10 mouse cellular contexts compared by ENCODE assay signal in genomic region chr5:148908191-148909056, GRCm38 (mm10). TPM values are rescaled to one million over a fixed set of nuclear protein-coding genes. Genes with fewer than 3 reads are reported as not detected.
DNase-seq lines count a peak whose midpoint lies in the region; ATAC-seq and TF ChIP-seq lines count a peak whose summit lies in the region.
"Had no signal": no experiment of that assay in that cellular context is flagged by ENCODE, and none has a peak within 500 bp of the region (broad histone marks: within the 10 kb centered on the region; RNA-seq: fewer than 3 reads in every experiment).

No protein-coding gene starts in this region.

- no peak for ATAC-seq in forebrain, embryonic 14.5 days
- 0 out of 2 replicates have a peak, but pooled peaks have one; percentile 5 for ATAC-seq in limb, embryonic 14.5 days (ENCODE audit: low FRiP score, low read depth)
- ATAC-seq in neural tube, embryonic 12.5 days (ENCODE audit: low FRiP score, low read depth): peak; percentile 57; the same call in 1 of the 2 replicates
- ATAC-seq: inflammation-experienced regulatory T-cells, adult 6 months had no signal

- peak overlapping the region; percentile 9; the same call in 1 of the 2 replicates for H3K27ac ChIP-seq in forebrain, embryonic 14.5 days (ENCODE audit: low read depth, low read length)
- no peak overlapping the region for H3K27ac ChIP-seq in limb, embryonic 14.5 days (replicated peaks; ENCODE audit: low read depth, low read length)
- no peak overlapping the region; the same call in 1 of the 2 replicates for H3K27ac ChIP-seq in neural tube, embryonic 12.5 days
- H3K27ac ChIP-seq: lung, embryonic 15.5 days had no signal

- peaks cover 37% of the 10 kb centered on the region for H3K36me3 ChIP-seq in forebrain, embryonic 14.5 days (ENCODE audit: control insufficient read depth, insufficient read depth, low read length)
- peaks cover 25% of the 10 kb centered on the region for H3K36me3 ChIP-seq in limb, embryonic 14.5 days (ENCODE audit: control insufficient read depth, insufficient read depth, low read length)
- peaks cover 31% of the 10 kb centered on the region for H3K36me3 ChIP-seq in neural tube, embryonic 12.5 days

- peak; percentile 15 for DNase-seq in left cerebral cortex, postnatal 4 days
- no peak for DNase-seq in left cerebral cortex, adult 9 months (ENCODE audit: low spot score in 2 of 2)
- DNase-seq in forebrain, embryonic 14.5 days (ENCODE audit: low spot score): no peak
- DNase-seq in limb, embryonic 14.5 days (ENCODE audit: low spot score): no peak
- no peak for DNase-seq in adrenal gland, adult (ENCODE audit: inconsistent age in 2 of 2, low spot score in 1 of 2)
- DNase-seq in adrenal gland, adult 2 months: no peak
- no peak for DNase-seq in spleen, adult 18-20 months

- H3K9me3 ChIP-seq in forebrain, embryonic 14.5 days (replicated peaks; ENCODE audit: control insufficient read depth, low read length): no peaks in the 10 kb centered on the region
- H3K9me3 ChIP-seq in limb, embryonic 14.5 days (ENCODE audit: control insufficient read depth, low read length): no peaks in the 10 kb centered on the region
- H3K9me3 ChIP-seq in neural tube, embryonic 12.5 days: no peaks in the 10 kb centered on the region
- H3K9me3 ChIP-seq: lung, embryonic 15.5 days had no signal

- no peak for TF ChIP-seq POLR2A in limb, embryonic 14.5 days (IDR thresholded peaks at IDR 0.05; ENCODE audit: borderline replicate concordance, extremely low read depth, insufficient read depth, insufficient read length)

- no peak overlapping the region for H3K4me3 ChIP-seq in forebrain, embryonic 14.5 days (ENCODE audit: low read depth, low read length)
- H3K4me3 ChIP-seq in limb, embryonic 14.5 days (replicated peaks; ENCODE audit: low read length): no peak overlapping the region
- H3K4me3 ChIP-seq in neural tube, embryonic 12.5 days: no peak overlapping the region
- H3K4me3 ChIP-seq: lung, embryonic 15.5 days had no signal

- H3K27me3 ChIP-seq in forebrain, embryonic 14.5 days (replicated peaks; ENCODE audit: control insufficient read depth, insufficient read depth, low read length): no peaks in the 10 kb centered on the region
- no peaks in the 10 kb centered on the region for H3K27me3 ChIP-seq in limb, embryonic 14.5 days (ENCODE audit: control insufficient read depth, insufficient read depth, low read length)
- no peaks in the 10 kb centered on the region for H3K27me3 ChIP-seq in neural tube, embryonic 12.5 days (replicated peaks)
- H3K27me3 ChIP-seq: lung, embryonic 15.5 days had no signal

- intact Hi-C loops in left cerebral cortex, postnatal 4 days (cut with DNase I): loop anchor here (10.0 kb wide), 1 partner anchor 146 kb away; no protein-coding TSS in a partner anchor

- H3K4me1 ChIP-seq in forebrain, embryonic 14.5 days (ENCODE audit: control insufficient read depth, insufficient read depth, low read length): peaks cover 7% of the 10 kb centered on the region; the same call in 1 of the 2 replicates
- no peaks in the 10 kb centered on the region for H3K4me1 ChIP-seq in limb, embryonic 14.5 days (ENCODE audit: control insufficient read depth, insufficient read depth, low read length)
- peaks cover 29% of the 10 kb centered on the region for H3K4me1 ChIP-seq in neural tube, embryonic 12.5 days

- H3K4me2 ChIP-seq in forebrain, embryonic 14.5 days (ENCODE audit: low read length): no peak overlapping the region
- no peak overlapping the region for H3K4me2 ChIP-seq in limb, embryonic 14.5 days (replicated peaks; ENCODE audit: low read depth, low read length, severe bottlenecking)
- peak overlapping the region; percentile 12; the same call in 1 of the 2 replicates for H3K4me2 ChIP-seq in neural tube, embryonic 12.5 days (replicated peaks)
- H3K4me2 ChIP-seq: lung, embryonic 15.5 days had no signal

- 0 out of 2 replicates have a peak overlapping the region, but pooled peaks have one; percentile 29 for H3K9ac ChIP-seq in forebrain, embryonic 14.5 days (ENCODE audit: low read length)
- no peak overlapping the region for H3K9ac ChIP-seq in limb, embryonic 14.5 days (ENCODE audit: low read depth, low read length, severe bottlenecking)
- no peak overlapping the region for H3K9ac ChIP-seq in neural tube, embryonic 12.5 days
- H3K9ac ChIP-seq: lung, embryonic 15.5 days had no signal

- 71% methylated on average over 17 of the region's 17 CpGs for WGBS in forebrain, embryonic 14.5 days
- 81% methylated on average over 17 of the region's 17 CpGs for WGBS in limb, embryonic 14.5 days
- WGBS in neural tube, embryonic 12.5 days: 61% methylated on average over 17 of the region's 17 CpGs

RNA-seq across cellular contexts. Expression of gene Katnal1, which starts 20.7 kb away (rescaled TPM):
- 10 to 100 TPM; 53.5 to 57.3 TPM for total RNA-seq in left cerebral cortex, postnatal 4 days (2021)
- polyA plus RNA-seq in forebrain, embryonic 14.5 days (2014; fragmentation: Nextera tagmentation; extraction: Ambion mirVana): 30.6 and 34.0 TPM in 2 replicates
- 13.3 and 14.1 TPM in 2 replicates for polyA plus RNA-seq in limb, embryonic 14.5 days (2012; rRNA removed)
- polyA plus RNA-seq in limb, embryonic 14.5 days (2014; fragmentation: Nextera tagmentation; extraction: Ambion mirVana): 12.9 and 15.0 TPM in 2 replicates
- polyA plus RNA-seq in neural tube, embryonic 12.5 days (2016; fragmentation: Nextera tagmentation; extraction: Ambion mirVana): 35.7 and 36.6 TPM in 2 replicates
- 10 to 100 TPM in 1 of 2 experiments, 1 to 10 TPM in 1; 6.5 to 10.1 TPM for total RNA-seq in adrenal gland, adult 2 months (2021)
- 3.2 and 3.8 TPM in 2 replicates for polyA plus RNA-seq in adrenal gland, adult 2 months (2012; rRNA removed)
